Mouse (Mus musculus): ENCODE measurements around the gene Ciart. TPM values are rescaled to one million over a fixed set of nuclear protein-coding genes. Genes with fewer than 3 reads are reported as not detected.

The Ciart gene
- polyA plus RNA-seq (2015; fragmentation: Nextera tagmentation; extraction: Ambion mirVana), result 0.56 and 1.0 TPM in 2 replicates

GRCm38 (mm10) chr3:95881979-95882815 lies at the start of gene Ciart:
Gene Ciart (minus strand): TSS chr3:95882251.

DNA sequence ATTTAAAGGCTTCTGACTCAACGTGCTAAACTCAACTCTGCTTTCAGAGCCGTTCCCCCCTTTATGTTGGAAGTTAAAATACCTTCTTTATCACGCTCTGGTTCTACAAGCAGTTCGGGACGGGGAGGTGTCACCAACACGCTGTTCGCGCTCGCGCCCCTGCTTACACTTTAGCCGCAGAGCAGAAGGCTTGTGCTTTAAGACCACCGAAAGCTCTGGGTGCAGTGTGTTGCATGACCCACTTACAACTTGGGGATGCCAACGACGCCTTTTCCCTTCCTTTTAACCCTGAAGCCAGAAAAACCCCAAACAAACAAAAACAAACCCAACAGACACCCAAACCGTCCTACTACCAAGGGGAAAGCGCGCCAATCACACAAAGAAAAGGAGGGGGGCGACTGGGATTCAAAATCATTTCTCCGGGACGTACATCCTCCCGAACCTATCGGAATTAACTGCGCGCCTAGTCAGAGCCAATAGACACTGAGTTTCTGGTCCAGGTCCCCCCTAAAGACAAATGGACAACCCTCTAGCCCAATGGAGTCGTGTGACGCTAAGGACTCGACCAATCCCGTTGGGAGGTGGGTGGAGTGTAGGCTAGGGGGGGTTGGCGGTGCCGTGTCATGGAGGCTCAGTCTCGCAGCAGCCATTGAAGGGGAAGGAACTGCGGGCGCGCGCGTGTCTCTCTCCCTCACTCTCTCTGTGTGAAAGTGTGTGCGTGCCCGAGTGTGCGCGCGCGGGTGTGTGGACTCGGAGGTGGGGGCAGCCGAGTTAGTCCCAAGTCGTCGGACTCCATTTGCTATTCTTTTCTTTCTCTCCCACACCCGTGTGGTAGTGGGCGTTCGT lies 46.8 kb upstream of the Ciart start, which contains the start of gene Anp32e:
Gene Anp32e, plus strand, starts transcription at position 589 of the 846 bp plus-strand sequence.

DNA sequence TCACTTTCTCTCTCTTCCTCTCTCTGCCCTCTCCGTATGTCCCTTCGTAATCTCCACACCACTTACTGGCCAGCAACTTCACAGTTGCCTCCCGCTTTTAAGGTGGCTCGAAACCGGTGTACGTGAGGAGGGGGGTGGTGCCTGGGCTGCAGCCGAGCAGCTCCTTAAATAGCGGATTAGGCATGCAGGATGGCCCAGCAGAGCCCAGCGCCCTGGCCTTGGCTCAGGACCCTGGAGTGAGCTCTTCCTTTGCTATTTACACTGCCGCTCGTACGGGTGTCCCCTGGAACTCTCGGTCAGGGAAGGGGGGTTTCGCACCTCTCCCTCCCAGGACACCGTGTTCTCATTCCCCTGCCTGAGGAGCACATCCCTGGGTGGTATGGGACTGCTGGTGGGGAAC lies 22.5 kb upstream of the Ciart start, which contains the start of gene Car14:
Gene Car14, minus strand, starts transcription at position 124 of the 400 bp plus-strand sequence.

GRCm38 (mm10) chr3:95893606-95894316 lies 11.7 kb upstream of the Ciart start, which contains the start of gene Aph1a:
Gene Aph1a (plus strand): TSS chr3:95893969.

GRCm38 (mm10) chr3:95891211-95892065 lies 9.4 kb upstream of the Ciart start, which contains the start of gene BC028528:
Gene BC028528 (minus strand): TSS chr3:95892005.

GRCm38 (mm10) chr3:95871392-95871867 lies 10.6 kb downstream of the Ciart start, which contains the start of gene Mrps21:
Gene Mrps21 (minus strand): TSS chr3:95871519.

DNA sequence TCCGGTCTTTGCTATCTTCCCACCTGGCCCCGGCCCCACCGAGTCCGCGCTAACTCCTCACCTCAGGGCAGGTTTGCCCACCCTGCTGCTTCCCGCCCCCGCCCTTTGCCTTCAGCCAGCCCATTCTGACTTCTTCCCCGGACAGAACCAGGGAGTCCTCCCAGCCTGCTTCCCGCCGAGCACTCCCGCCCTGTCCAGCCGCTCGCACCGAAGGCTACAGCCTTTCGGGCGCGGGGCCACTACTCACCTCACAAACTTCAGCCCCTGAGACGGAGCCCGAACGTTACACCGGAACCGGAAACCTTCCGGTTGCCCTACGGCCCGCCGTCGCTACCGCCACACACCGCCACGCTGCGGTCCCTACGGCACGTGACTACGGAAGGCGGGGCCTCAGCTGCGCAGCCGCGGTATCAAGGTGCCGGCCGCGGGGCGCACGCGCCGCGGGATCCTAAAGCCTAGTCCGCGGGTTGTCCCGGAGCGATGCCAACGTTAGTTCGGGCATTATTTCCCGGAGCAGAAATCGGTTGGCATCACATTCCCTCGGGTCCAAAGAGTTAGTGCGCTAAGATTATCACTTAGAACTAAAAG lies 26.5 kb downstream of the Ciart start, which contains the start of gene Prpf3:
Gene Prpf3, minus strand, starts transcription at position 384 of the 588 bp plus-strand sequence.

Other genes starting within 250 kb of the Ciart start
- gene Mcl1, start 223.5 kb downstream of the Ciart start, polyA plus RNA-seq (2015; fragmentation: Nextera tagmentation; extraction: Ambion mirVana), result 58.3 and 62.3 TPM in 2 replicates
- gene Adamtsl4, start 194.3 kb downstream of the Ciart start, polyA plus RNA-seq (2015; fragmentation: Nextera tagmentation; extraction: Ambion mirVana), result 10.3 and 11.1 TPM in 2 replicates
- 20.5 and 31.0 TPM in 2 replicates for gene Ecm1, start 142.7 kb downstream of the Ciart start, polyA plus RNA-seq (2015; fragmentation: Nextera tagmentation; extraction: Ambion mirVana)
- 18.6 and 20.3 TPM in 2 replicates for gene Tars2, start 122.0 kb downstream of the Ciart start, polyA plus RNA-seq (2015; fragmentation: Nextera tagmentation; extraction: Ambion mirVana)
- gene Rprd2, start 63.4 kb downstream of the Ciart start, polyA plus RNA-seq (2015; fragmentation: Nextera tagmentation; extraction: Ambion mirVana), result 13.6 and 15.4 TPM in 2 replicates
- 11.5 and 12.3 TPM in 2 replicates for gene Prpf3, start 26.4 kb downstream of the Ciart start, polyA plus RNA-seq (2015; fragmentation: Nextera tagmentation; extraction: Ambion mirVana)
- gene Mrps21, start 10.7 kb downstream of the Ciart start, polyA plus RNA-seq (2015; fragmentation: Nextera tagmentation; extraction: Ambion mirVana), result 362 and 384 TPM in 2 replicates
- 21.8 and 23.9 TPM in 2 replicates for gene BC028528, start 9.8 kb upstream of the Ciart start, polyA plus RNA-seq (2015; fragmentation: Nextera tagmentation; extraction: Ambion mirVana)
- gene Aph1a, start 11.7 kb upstream of the Ciart start, polyA plus RNA-seq (2015; fragmentation: Nextera tagmentation; extraction: Ambion mirVana), result 22.3 and 33.7 TPM in 2 replicates
- 19.2 and 21.7 TPM in 2 replicates for gene Car14, start 22.4 kb upstream of the Ciart start, polyA plus RNA-seq (2015; fragmentation: Nextera tagmentation; extraction: Ambion mirVana)
- gene Anp32e, start 47.0 kb upstream of the Ciart start, polyA plus RNA-seq (2015; fragmentation: Nextera tagmentation; extraction: Ambion mirVana), result 83.9 and 101 TPM in 2 replicates
- 77.5 and 80.0 TPM in 2 replicates for gene Plekho1, start 113.8 kb upstream of the Ciart start, polyA plus RNA-seq (2015; fragmentation: Nextera tagmentation; extraction: Ambion mirVana)
- 26.6 and 29.7 TPM in 2 replicates for gene Vps45, start 176.2 kb upstream of the Ciart start, polyA plus RNA-seq (2015; fragmentation: Nextera tagmentation; extraction: Ambion mirVana)
- 20.5 and 21.8 TPM in 2 replicates for gene Otud7b, start 222.3 kb upstream of the Ciart start, polyA plus RNA-seq (2015; fragmentation: Nextera tagmentation; extraction: Ambion mirVana)

Measured in skeletal muscle tissue, postnatal 0 days (tissue).